Mouse (Mus musculus): ENCODE data around the gene Vamp1. TPM values are rescaled to one million over a fixed set of nuclear protein-coding genes. Genes with fewer than 3 reads are reported as not detected.

Vamp1 gene
- total and polyA plus RNA-seq, 3 experiments = 1.9 to 4.6 (median 3.1) TPM

GRCm38 (mm10) chr6:125234520-125234828 is 19.1 kb downstream of the Vamp1 start:
- dilution Hi-C loops (cut with MboI; ENCODE audit: extremely low pct_ligation_motif_present, extremely low pct_unique_long_range_greater_than_20kb, low sequenced_read_pairs) (no loop called here), in situ Hi-C loops (cut with MboI; ENCODE audit: low pct_ligation_motif_present, low pct_unique_long_range_greater_than_20kb, low sequenced_read_pairs) (no loop called here)
- Histone ChIP-seq H3K9ac (ENCODE audit: insufficient read depth, low read depth) (no peak overlapping the region), H3K36me3 (replicated peaks in 1 of 2; ENCODE audit: control insufficient read depth in 1 of 2, insufficient read depth in 1 of 2, low read length in 1 of 2) (peaks cover 5 to 54% of the 10 kb centered on the region in 2 experiments), H3K27ac (ENCODE audit: insufficient read depth, low read depth) (no peak overlapping the region), H3K9me3 (replicated peaks; ENCODE audit: low read length) (no peaks in the 10 kb centered on the region), H3K4me2 (ENCODE audit: insufficient read depth, low read depth, poor library complexity, severe bottlenecking) (no peak overlapping the region), H3K4me1 (ENCODE audit: control insufficient read depth in 1 of 2, insufficient read depth in 2 of 2) (peaks cover 8 to 49% of the 10 kb centered on the region in 2 experiments), H3K27me3 (replicated peaks) (no peaks in the 10 kb centered on the region), H3K4me3 (replicated peaks in 1 of 3; ENCODE audit: low read depth in 2 of 3, low read length in 2 of 3, poor library complexity in 1 of 3) (no peak overlapping the region), H3K79me2 (replicated peaks; ENCODE audit: control insufficient read depth, extremely low read depth, insufficient read depth, poor library complexity, severe bottlenecking) (no peaks in the 10 kb centered on the region)
- DNase-seq (ENCODE audit: extremely low read depth) = no peak
- no peak for TF ChIP-seq MXI1 (IDR thresholded peaks at IDR 0.05; ENCODE audit: low read depth, low read length)

GRCm38 (mm10) chr6:125236341-125236740 is 21.0 kb downstream of the Vamp1 start:
- no peak overlapping the region for H3K4me3 ChIP-seq (replicated peaks in 1 of 3; ENCODE audit: low read depth in 2 of 3, low read length in 2 of 3, poor library complexity in 1 of 3)
- no peak for DNase-seq (ENCODE audit: extremely low read depth)
- dilution Hi-C loops (cut with MboI; ENCODE audit: extremely low pct_ligation_motif_present, extremely low pct_unique_long_range_greater_than_20kb, low sequenced_read_pairs) (no loop called here), in situ Hi-C loops (cut with MboI; ENCODE audit: low pct_ligation_motif_present, low pct_unique_long_range_greater_than_20kb, low sequenced_read_pairs) (no loop called here)
- no peaks in the 10 kb centered on the region for H3K79me2 ChIP-seq (replicated peaks; ENCODE audit: control insufficient read depth, extremely low read depth, insufficient read depth, poor library complexity, severe bottlenecking)
- H3K27ac ChIP-seq (ENCODE audit: insufficient read depth, low read depth) = no peak overlapping the region
- H3K27me3 ChIP-seq (replicated peaks) = no peaks in the 10 kb centered on the region
- H3K36me3 ChIP-seq (replicated peaks in 1 of 2; ENCODE audit: control insufficient read depth in 1 of 2, insufficient read depth in 1 of 2, low read length in 1 of 2) = peaks cover 8 to 63% of the 10 kb centered on the region in 2 experiments
- no peaks in the 10 kb centered on the region for H3K9me3 ChIP-seq (replicated peaks; ENCODE audit: low read length)
- H3K4me2 ChIP-seq (ENCODE audit: insufficient read depth, low read depth, poor library complexity, severe bottlenecking) = no peak overlapping the region
- H3K4me1 ChIP-seq (ENCODE audit: control insufficient read depth in 1 of 2, insufficient read depth in 2 of 2) = peaks cover 0 to 39% of the 10 kb centered on the region in 2 experiments; a peak in 2 of 4 replicates
- H3K9ac ChIP-seq (ENCODE audit: insufficient read depth, low read depth) = no peak overlapping the region
- TF ChIP-seq ZKSCAN1 (IDR thresholded peaks at IDR 0.05; ENCODE audit: borderline replicate concordance, low read depth, low read length) (no peak), MEF2A (IDR thresholded peaks at IDR 0.05; ENCODE audit: borderline replicate concordance, low read depth, low read length) (no peak), ELF1 (IDR thresholded peaks at IDR 0.05; ENCODE audit: low read depth, low read length) (no peak), MXI1 (IDR thresholded peaks at IDR 0.05; ENCODE audit: low read depth, low read length) (no peak), MAZ (IDR thresholded peaks at IDR 0.05; ENCODE audit: low read depth, low read length) (no peak), POLR2AphosphoS2 (IDR thresholded peaks at IDR 0.05; ENCODE audit: low read depth, low read length) (no peak), POLR2A (IDR thresholded peaks at IDR 0.05; ENCODE audit: low read depth, low read length) (no peak), PAX5 (IDR thresholded peaks at IDR 0.05; ENCODE audit: low read length) (no peak), JUN (IDR thresholded peaks at IDR 0.05; ENCODE audit: insufficient read depth, low read depth, low read length) (no peak), KAT2A (IDR thresholded peaks at IDR 0.05; ENCODE audit: insufficient replicate concordance, low read length) (no peak), RCOR1 (conservative IDR thresholded peaks at IDR 0.05; ENCODE audit: low read depth, low read length) (no peak), MYC (IDR thresholded peaks at IDR 0.05; ENCODE audit: low read depth, low read length) (no peak)

- Histone ChIP-seq H3K4me1 (ENCODE audit: control insufficient read depth in 1 of 2, insufficient read depth in 2 of 2) (peaks cover 2 to 41% of the 10 kb centered on the region in 2 experiments; a peak in 3 of 4 replicates), H3K9ac (ENCODE audit: insufficient read depth, low read depth) (no peak within 1 kb of the TSS), H3K4me3 (replicated peaks in 1 of 3; ENCODE audit: low read depth in 2 of 3, low read length in 2 of 3, poor library complexity in 1 of 3) (no peak within 1 kb of the TSS), H3K27ac (ENCODE audit: insufficient read depth, low read depth) (no peak within 1 kb of the TSS), H3K79me2 (replicated peaks; ENCODE audit: control insufficient read depth, extremely low read depth, insufficient read depth, poor library complexity, severe bottlenecking) (no peaks in the 10 kb centered on the region), H3K27me3 (replicated peaks) (no peaks in the 10 kb centered on the region), H3K4me2 (ENCODE audit: insufficient read depth, low read depth, poor library complexity, severe bottlenecking) (no peak within 1 kb of the TSS), H3K9me3 (replicated peaks; ENCODE audit: low read length) (no peaks in the 10 kb centered on the region), H3K36me3 (replicated peaks in 1 of 2; ENCODE audit: control insufficient read depth in 1 of 2, insufficient read depth in 1 of 2, low read length in 1 of 2) (peaks cover 8 to 68% of the 10 kb centered on the region in 2 experiments)
- no peak for DNase-seq (ENCODE audit: extremely low read depth)
- TF ChIP-seq ZNF384 (IDR thresholded peaks at IDR 0.05; ENCODE audit: low read depth, low read length) (no peak), E2F4 (IDR thresholded peaks at IDR 0.05; ENCODE audit: insufficient replicate concordance, low read depth, low read length) (no peak), MAFK (IDR thresholded peaks at IDR 0.05; ENCODE audit: insufficient replicate concordance, low read length) (no peak), MYC (IDR thresholded peaks at IDR 0.05; ENCODE audit: low read depth, low read length) (no peak), BHLHE40 (IDR thresholded peaks at IDR 0.05; ENCODE audit: low read depth, low read length) (no peak), UBTF (IDR thresholded peaks at IDR 0.05; ENCODE audit: low read depth, low read length) (no peak), PAX5 (IDR thresholded peaks at IDR 0.05; ENCODE audit: low read length) (no peak), NELFE (IDR thresholded peaks at IDR 0.05; ENCODE audit: low read depth, low read length) (no peak)
- in situ Hi-C loops (cut with MboI; ENCODE audit: low pct_ligation_motif_present, low pct_unique_long_range_greater_than_20kb, low sequenced_read_pairs) = no loop called here
- dilution Hi-C loops (cut with MboI; ENCODE audit: extremely low pct_ligation_motif_present, extremely low pct_unique_long_range_greater_than_20kb, low sequenced_read_pairs) = no loop called here
These were observed 21.4 kb downstream of the Vamp1 start, which contains the start of gene Cd27 for GRCm38 (mm10) chr6:125236782-125237181. Cd27 (minus strand) TSS chr6:125237010.

All from CH12.LX (cell line).